Mouse (Mus musculus): ENCODE results near the gene 1700003E16Rik.
A peak's percentile ranks its signal among the peaks of the same experiment; 100 is the strongest.

1700003E16Rik gene

DNA sequence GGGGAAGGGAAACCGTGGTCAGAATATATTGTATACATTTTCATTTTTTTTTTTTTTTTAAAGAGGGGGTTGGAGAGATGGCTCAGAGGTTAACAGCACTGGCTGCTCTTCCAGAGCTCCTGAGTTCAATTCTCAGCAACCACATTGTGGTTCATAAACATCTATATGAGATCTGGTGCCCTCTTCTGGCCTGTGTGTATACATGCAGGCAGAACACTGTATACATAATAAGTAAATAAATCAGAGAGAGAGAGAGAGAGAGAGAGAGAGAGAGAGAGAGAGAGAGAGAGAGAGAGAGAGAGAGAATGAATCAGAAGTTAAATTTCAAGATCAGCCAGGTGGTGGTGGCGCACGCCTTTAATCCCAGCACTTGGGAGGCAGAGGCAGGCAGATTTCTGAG lies 3.3 kb downstream of the 1700003E16Rik start:
- DNase-seq (ENCODE audit: low spot score) = peak; percentile 88

DNA sequence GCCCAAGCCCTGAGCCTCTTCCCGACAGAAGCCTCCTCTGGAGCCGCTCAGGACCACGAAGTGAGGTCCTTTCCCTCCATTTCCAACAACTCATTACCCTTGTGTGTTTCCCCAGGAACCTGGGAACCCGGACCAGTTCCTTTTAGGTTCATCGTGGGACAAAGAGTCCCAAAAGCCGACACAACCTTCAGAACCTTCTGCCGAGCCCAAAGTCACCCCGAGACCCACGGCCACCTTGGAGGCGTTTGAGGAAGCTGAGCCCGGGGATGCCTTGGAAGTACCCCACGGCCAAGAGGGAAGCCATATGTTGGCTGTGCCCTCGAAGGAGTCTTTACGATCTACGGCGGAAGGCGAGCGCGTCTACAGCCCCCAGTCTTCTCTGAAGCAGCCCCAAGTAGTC lies 5.2 kb downstream of the 1700003E16Rik start:
- no peak for DNase-seq (ENCODE audit: low spot score)

DNA sequence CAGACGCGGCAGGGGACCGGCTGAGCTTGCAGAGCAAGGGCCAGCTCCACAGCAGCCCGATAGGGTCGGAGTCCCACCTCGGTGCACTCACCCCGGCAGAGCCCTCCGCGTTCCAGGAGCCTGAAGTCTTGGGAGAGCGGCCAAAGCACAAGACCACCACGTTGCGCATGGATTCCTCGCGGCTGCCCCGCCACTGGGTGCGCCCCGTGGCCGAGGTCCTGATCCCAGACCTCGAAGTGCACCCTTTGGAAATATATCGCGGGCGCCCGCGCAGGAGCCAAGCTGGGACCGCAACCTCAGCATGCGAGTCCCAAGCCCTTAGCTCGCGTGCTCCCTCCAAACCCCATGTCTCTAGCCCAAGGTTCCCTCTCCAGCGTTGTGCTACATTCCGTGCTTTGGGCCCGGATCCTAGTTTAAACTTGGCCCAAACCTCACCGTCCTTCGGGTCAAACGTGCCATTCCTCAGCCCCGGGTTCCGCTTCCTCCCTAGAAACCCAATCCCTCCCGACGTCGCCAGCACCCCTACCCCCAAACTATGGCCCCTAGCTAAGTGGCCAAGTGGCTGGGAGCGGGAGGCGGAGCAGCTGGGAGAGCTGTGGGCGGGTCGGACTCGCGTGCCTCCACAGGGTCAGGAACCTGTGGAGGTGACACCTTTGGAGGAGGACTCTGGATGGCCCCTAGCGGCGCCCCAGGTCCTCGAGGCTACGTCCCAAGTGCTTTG lies 5.9 kb downstream of the 1700003E16Rik start:
- DNase-seq (ENCODE audit: low spot score) = peak; percentile 43

DNA sequence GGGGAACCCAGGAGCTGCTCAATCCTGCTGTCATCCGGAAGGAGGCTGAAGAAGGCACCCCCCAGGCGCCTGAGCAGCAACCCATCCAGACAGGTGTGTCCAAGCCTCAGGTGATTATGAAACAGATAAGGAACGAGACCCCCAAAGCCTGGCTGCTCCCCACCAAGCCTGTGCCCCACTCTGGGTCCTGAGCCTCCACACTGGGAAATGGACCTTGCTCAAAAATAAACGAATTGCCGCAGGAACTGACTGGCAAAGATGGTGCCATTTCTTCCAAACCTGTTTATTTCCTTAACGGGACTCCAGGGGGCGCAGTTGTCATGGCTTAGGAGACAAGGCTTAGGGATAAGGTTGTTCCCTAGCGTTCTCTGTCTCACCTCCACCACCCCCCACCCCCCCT lies 6.5 kb downstream of the 1700003E16Rik start:
- DNase-seq (ENCODE audit: low spot score) = peak; percentile 84

DNA sequence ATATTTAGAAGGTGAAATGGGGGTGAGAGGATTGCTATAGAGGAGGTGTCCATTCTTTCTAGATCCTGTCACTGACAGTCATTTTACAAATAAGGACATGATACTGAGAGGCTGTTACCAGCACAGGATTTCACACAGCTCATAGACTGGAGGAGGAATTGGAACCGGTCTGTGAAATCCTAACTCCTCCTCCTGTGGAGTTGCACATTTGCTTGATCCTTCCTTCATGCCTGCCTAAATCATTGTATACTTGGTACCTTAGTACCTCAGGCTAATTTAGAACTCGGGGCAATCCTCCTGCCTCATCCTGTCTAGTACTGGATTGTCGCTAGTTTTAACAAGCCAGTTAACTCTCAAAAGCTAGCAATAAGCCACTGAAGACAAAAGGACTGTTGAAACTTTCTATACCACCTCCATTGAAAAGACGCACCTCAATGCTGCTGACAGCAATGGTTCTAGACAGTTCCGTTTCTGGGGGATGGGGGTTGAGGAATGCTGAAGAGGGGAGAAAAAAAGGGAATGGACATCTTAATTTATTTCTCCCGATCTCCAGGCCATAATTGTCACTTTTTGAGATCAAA lies 8.9 kb downstream of the 1700003E16Rik start:
- no peak for DNase-seq (ENCODE audit: low spot score)

DNA sequence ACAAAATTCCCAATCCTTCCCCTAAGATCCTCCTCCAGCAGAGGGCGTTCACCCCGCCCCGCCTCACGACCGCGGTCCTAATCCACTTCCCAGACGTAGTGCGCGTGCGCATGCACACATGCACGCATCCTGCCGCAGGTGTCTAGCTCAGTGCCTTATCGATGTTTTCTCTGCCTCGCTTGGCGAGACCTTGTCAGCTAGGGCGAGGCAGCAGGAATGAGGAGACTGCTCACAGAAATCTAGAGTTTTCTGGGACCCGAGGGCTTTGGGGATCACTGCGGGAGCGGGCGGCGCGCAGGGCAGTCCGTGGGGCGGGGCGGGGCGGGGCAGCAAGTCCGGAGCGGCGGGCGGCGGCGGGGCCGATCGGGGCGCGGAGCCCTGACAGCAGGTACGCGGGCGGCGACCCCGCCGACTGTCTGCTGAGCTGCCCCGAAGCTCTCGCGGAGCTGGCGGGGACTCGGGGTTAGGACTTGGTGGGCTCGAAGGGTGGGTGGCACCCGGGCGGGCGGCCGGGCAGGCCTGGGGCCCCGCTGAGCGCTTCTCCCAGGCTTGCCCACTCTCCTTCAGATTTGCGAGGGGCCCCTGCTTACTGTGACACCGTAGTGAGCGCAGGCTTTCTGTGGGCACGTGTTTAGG lies 9.5 kb downstream of the 1700003E16Rik start, which contains the start of gene Dctn1:
Dctn1 (plus strand) TSS at position 314 of the 636 bp plus-strand sequence.
- DNase-seq (ENCODE audit: low spot score) = peak; percentile 97

DNA sequence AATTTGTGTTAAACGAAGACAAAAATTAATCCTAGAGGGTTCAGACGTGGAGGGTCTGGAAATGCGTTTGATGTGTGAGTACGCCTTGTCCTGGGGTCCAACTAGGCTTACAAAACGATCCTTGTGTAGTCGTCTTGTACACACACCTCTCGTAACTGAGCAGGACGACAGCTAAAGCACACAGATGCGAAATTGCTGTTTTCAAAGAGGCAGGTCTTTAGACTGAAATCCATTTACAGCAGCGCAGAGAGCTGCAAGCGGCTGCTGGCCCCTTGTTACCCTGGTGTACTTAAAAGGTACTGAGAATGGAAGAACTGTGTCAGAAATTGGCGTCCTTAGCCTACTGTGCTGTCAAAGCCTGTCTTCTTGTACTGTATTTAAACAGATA lies 10.0 kb downstream of the 1700003E16Rik start:
- no peak for DNase-seq (ENCODE audit: low spot score)

DNA sequence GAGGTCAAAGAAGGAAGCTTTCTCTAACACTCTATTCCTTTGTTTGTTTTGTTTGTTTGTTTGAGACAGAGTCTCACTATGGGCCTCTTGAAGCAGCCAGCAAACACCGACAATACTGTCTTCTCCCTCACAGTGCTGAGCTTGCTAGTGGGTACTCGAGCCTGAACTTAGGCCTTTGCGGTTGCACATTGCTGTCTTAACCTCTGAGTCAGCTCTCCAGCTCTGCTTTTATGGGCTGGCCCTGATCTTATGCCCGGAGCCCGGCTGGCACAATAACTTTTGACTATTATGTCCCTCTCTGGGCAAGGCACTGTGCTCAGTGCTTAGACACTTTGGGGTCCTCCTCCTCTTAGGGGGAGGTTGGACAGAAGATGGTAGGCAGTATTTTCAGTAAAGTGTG lies 13.7 kb downstream of the 1700003E16Rik start:
- no peak for DNase-seq (ENCODE audit: low spot score)

DNA sequence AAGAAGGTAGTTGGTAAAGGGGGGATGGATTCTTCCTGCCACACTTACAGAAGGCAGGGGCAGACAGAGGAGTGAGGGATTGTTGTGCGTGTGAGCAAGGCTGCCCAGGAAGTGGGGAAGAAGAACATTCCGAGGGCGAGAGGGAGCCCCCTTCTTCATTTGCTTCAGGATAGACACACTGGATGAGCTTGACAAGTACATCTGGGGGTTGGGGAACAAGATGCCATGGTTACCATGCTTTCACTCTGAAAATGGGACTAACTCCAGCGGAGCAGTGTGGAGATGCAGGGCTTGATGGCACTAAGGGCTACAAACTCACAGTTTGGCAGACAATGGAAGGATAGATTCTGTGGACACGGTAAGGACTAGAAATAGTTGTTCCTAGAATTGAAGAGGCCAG lies 14.9 kb downstream of the 1700003E16Rik start:
- DNase-seq (ENCODE audit: low spot score) = no peak

DNA sequence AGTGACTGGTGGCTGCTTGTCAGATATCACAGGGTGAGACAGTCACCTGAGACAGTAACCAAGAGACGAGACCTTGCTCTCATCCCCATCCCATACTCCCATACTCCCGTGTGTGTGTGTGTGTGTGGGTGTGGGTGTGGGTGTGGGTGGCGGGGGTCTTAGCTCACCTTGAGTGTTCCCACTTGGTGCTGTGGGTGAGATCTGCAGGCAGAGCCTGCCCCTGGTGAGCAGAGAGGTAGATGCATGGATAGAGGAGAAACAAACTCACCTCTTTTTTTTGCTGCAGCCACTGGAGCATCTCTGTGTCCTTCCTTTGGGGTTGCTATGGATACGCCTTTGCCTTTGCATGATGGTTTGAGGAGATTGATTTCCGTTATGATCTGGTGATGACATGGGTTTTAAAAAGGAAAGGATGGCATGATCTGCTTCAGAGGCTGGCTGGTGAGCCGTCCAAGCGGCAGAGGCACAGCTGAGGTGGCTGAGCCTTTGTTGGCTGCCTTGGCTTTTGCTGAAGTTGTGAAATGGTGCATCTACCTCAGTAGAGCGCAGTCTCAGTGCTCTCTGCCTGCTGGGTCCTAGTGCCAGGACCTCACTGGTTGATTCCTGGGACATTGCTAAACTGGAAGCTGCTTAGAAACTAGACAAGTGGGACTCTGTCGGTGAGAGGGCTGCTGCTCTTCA lies 16.2 kb downstream of the 1700003E16Rik start:
- no peak for DNase-seq (ENCODE audit: low spot score)

DNA sequence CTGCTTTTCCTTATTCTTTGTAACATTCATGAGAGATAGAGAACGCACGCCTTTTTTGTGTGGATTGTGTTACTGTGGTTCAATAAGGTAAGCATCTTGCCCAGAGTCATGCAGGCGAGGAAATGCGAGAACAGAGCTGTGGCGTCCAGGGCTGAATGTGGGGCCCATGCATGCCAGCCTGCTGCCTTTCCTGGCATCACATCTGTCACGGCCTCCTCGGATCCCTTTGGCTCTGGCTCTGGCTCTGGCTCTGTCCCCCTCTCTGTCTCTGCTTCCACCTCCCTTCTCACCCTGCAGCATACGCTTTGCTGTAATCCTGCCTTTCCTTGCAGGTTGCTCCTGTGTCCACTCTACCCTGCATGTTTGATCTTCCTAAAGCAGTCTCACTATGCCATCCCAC lies 19.8 kb downstream of the 1700003E16Rik start:
- no peak for DNase-seq (ENCODE audit: low spot score)

DNA sequence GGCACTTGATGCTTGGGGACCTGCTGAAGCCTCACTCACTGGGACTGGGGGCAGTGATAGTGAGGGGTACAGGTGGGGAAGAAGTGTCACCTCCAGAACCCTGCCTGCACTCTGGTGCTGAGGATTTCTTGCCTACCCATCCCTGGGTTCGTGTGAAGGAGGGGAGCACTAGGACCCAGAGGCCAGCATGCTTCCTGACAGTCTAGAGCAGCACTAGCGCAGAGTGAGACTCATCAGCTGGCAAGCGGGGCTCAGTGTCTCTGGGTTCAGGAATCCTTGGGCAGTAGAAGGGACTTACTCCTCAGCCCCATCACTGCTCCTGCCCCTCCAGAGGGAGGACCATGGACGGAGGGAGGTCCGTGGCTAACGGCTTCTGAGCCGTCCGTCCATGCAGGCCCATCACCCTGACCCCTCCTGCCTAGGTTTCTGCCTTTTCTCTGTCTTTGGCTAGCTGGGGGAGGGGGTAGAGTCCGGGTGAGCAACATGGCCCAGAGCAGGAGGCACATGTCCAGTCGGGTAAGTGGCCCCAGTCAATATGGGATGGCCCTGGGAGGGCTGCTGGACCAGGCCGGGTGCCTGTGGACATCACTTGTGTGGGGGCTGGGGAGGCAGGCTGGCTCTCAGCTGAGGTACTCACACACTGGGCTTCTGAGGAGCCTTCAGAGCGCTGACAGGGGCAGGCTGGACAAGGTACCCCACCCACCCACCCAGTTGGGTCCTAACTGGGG lies 23.4 kb downstream of the 1700003E16Rik start:
- peak; percentile 79 for DNase-seq (ENCODE audit: low spot score)

DNA sequence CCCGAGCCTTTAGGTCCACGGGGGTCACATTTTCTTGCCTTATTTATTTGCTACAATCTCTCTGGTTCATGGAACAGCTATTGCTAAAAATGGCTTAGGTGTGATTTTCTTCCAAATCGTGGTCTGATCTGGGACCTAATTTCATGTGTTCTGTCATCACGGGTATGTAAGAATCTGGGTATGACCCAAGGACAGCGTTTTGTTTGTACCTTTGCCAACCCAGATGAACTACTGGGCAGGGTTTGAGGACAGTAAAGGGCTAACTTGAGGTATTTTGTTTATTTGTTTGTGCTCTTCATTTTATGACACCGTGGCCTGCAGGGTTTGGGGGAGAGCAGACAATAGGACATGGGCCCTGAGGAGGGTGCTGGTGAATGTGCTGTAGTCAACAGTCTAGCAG lies 24.4 kb downstream of the 1700003E16Rik start:
- DNase-seq (ENCODE audit: low spot score) = no peak

DNA sequence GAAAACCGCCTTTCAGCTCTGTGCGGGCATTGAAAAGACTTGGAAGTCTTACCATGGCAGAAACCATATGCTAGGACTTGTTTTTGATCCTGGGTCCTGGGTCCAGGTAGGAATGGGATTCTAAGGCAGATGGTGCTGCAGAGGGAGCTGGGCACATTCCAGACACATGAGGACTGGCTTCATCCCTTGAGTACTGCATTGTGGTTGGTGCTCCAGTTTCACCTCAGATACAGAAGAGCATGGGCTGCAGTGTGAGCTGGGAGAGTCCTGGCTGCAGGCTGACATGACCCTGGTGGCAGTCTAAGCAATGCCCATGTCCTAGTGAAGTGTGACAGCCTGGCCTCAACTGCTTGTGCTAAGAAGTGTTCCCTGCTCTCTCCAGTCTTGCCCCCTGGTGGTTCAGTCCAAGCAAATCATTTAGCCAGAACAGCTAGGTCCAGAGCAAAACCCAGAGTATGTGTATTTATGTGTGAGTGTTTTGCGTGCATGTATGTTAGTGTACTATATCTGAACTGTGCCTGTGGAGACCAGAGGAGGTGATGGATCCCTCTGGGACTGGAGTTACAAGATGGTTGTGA lies 28.7 kb downstream of the 1700003E16Rik start:
- peak; percentile 57 for DNase-seq (ENCODE audit: low spot score)

DNA sequence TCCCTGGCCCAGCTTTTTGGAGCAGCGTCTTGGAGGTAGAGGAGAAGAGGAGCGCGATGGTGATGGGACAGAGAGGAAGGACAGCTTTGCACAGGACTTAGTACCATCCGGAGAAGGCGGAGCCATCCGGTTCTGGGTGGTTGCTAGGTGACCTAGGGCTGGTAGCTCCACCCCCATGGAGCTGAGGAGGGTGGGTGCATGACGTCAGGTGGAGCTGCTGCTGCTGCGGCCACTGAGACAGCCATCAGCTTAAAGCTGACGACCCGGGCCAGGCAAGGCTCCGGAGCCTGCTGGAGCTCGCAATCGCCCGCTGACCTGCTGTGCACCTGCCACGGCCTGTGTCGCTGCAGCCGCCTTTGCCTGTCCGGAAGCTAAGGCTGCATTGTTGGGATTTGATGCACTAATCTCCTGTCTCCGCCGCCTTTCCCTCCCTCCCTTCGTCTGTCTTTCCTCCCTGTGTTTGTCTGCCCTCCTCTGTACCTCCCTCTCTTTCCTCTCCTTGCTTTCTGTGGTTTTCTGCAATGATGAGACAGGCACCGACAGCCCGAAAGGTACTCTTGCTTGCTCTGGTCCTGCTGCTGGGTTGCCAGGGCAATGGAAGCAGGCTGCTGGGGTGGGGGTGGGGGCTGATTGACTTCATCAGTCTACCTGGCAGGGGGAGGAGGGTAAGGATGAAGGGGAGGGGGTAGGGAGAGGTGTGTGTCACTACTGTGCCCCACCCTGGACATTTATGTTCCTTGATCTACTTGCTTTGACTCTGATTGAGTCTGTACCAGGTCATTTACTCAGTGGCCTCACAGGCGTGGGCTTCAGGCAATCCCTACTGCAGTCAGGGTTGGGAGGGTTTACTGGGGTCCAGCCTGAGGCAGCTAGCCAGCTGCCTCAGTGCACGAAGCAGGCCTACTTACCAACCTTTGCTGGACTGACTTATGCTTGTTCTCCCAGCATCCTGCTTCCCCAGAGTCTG lies 30.0 kb downstream of the 1700003E16Rik start:
- peak; percentile 92 for DNase-seq (ENCODE audit: low spot score)

DNA sequence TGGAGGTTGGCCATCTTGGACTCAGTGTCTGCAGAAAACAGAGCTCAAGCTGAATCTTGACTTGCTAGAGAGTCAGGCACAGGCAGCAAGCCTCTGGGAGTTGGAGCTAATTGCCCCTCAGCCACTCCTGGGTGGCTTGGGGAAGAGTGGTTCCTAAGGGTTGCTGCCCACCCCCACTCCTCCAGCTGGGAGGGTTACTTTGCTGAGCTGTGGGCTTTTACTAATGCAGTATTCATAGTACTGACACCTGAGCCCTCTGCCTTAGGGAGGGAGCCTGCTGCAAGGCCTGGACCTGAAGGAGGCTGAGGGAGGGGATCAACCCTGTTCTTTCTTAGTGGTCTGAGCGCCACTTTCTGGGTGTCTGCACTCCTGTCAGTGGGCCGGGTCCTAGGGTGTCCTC lies 30.7 kb downstream of the 1700003E16Rik start:
- DNase-seq (ENCODE audit: low spot score) = no peak

DNA sequence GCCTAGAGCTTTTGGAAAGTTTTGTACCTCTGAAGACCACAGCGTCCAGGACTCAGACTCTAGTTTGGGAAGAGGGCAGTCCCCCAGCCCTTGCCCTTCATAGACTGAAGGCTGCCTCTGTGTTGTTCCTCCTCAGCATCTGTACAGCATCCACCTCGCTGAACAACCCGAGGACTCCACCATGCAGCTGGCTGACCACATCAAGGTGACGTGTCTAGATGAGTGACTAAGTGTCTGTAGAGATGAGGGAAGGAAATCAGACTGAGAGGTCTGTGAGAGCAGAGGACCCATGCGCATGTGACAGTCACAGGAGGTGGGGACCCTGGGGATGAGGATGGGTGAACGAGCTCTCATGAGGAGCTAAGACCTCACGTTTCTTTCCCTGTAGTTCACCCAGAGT lies 37.4 kb downstream of the 1700003E16Rik start:
- no peak for DNase-seq (ENCODE audit: low spot score)

DNA sequence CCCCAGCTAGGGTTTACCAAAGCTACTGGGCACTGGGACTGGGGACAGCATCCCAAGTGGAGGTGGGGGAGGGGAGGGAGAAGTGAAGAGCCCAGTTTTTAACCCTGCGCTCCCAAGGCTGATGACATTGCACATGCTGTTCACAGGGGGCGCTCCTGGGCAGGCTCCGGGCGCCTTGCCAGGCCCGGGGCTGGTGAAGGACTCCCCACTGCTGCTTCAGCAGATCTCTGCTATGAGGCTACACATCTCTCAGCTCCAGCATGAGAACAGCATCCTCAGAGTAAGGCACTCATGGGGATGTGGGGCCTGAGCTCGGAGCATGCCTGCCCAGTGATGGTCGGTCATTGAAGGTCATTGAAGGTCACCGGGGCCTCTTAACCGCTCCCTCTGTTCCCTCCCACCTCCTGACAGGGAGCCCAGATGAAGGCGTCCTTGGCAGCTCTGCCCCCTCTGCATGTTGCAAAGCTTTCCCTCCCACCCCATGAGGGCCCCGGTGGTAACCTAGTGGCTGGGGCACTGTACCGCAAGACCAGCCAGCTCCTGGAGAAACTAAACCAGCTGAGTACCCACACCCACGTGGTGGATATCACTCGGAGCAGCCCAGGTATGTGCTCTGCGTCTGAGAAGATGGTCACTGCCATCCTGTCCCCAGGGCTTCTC lies 41.3 kb downstream of the 1700003E16Rik start:
- no peak for DNase-seq (ENCODE audit: low spot score)

DNA sequence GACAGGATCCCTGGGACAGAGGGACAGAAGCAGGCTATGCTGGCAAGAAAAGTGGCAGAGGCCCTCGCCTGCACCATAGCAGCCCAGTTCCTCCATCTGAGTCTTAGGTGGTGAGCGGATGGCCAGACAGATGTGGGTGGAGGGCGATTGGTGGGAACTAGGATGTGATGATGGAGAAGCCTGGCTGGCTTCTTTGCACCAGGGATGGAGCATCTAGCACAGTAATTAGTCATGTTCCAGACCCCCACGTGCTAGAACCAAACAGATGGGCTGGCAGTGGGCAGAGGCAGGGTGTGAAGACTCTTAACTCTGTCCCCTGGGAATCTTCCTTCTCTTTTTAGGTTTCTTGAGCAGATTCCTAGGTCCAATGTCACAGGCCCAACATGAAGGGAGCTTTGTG lies 47.1 kb downstream of the 1700003E16Rik start:
- no peak for DNase-seq (ENCODE audit: low spot score)

DNA sequence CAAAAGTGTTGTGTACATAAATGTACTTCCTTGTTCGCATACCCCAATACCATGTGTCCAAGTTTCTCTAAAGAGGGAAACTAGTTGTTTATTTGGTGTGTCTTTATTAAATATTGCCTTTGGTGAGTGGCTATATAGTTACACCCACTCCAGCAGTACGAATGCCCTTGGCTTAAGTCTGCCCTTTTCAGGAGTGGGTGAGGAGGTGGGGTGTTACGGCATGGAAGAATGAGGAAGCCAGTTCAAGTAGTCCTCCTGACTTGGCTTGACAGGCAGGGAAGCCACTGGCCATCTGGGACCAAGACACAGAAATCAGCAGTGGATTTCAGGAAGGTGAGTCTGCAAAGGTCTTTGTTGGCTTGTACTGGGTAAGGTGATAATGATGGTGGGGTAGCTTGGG lies 49.6 kb downstream of the 1700003E16Rik start:
- no peak for DNase-seq (ENCODE audit: low spot score)
